Mouse (Mus musculus): ENCODE measurements around the gene Wdr35. TPM values are rescaled to one million over a fixed set of nuclear protein-coding genes. Genes with fewer than 3 reads are reported as not detected.

The Wdr35 gene
- total and polyA plus RNA-seq, 3 experiments = 5.9 to 8.8 (median 7.4) TPM

DNA sequence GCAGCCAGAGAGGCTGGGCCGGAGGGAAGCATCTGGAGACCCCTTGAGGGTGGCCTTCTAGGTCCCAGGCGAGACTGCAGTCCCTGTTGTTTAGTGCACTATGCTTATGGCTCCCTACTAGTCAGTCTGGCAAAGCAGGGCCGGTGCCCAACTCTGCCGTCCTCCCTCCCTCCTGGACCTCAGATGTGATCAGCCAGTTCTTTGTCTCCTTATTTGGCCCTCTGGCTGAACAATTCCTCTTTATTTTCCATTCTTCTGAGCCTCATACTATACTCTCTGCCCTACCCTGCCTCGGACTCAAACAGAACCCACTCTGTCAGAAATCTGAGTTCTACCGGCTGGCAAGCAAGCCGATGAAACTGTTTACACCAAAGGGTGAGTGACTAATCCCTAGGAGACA, 79.7 kb downstream of the Wdr35 start:
- peaks cover 2 to 24% of the 10 kb centered on the region in 2 experiments; a peak in 2 of 4 replicates for H3K4me1 ChIP-seq (ENCODE audit: control insufficient read depth in 1 of 2, insufficient read depth in 2 of 2)
- TF ChIP-seq MAX (IDR thresholded peaks at IDR 0.05; ENCODE audit: low read length) (no peak), JUND (conservative IDR thresholded peaks at IDR 0.05; ENCODE audit: low read depth, low read length) (no peak), MAFK (IDR thresholded peaks at IDR 0.05; ENCODE audit: insufficient replicate concordance, low read length) (no peak), ZKSCAN1 (IDR thresholded peaks at IDR 0.05; ENCODE audit: borderline replicate concordance, low read depth, low read length) (no peak), ZC3H11A (IDR thresholded peaks at IDR 0.05; ENCODE audit: low read depth, low read length) (no peak), EP300 (IDR thresholded peaks at IDR 0.05; ENCODE audit: low read length) (no peak), UBTF (IDR thresholded peaks at IDR 0.05; ENCODE audit: low read depth, low read length) (no peak), IRF4 (IDR thresholded peaks at IDR 0.05; ENCODE audit: low read depth, low read length) (no peak), CTCF (conservative IDR thresholded peaks at IDR 0.05 in 1 of 2, IDR thresholded peaks at IDR 0.05 in 1 of 2; ENCODE audit: low read depth in 2 of 2, low read length in 2 of 2) (no peak), RAD21 (IDR thresholded peaks at IDR 0.05; ENCODE audit: low read depth, low read length) (no peak), POLR2AphosphoS2 (IDR thresholded peaks at IDR 0.05; ENCODE audit: low read depth, low read length) (no peak), USF1 (IDR thresholded peaks at IDR 0.05; ENCODE audit: low read depth, low read length) (no peak), POLR2A (IDR thresholded peaks at IDR 0.05; ENCODE audit: low read depth, low read length) (no peak), TBP (conservative IDR thresholded peaks at IDR 0.05; ENCODE audit: low read depth, low read length) (no peak), MXI1 (IDR thresholded peaks at IDR 0.05; ENCODE audit: low read depth, low read length) (no peak), JUN (IDR thresholded peaks at IDR 0.05; ENCODE audit: insufficient read depth, low read depth, low read length) (no peak), RCOR1 (conservative IDR thresholded peaks at IDR 0.05; ENCODE audit: low read depth, low read length) (no peak), NRF1 (IDR thresholded peaks at IDR 0.05; ENCODE audit: low read depth, low read length) (no peak)
- H3K36me3 ChIP-seq (replicated peaks in 1 of 2; ENCODE audit: control insufficient read depth in 1 of 2, insufficient read depth in 1 of 2, low read length in 1 of 2) = no peaks in the 10 kb centered on the region
- H3K79me2 ChIP-seq (replicated peaks; ENCODE audit: control insufficient read depth, extremely low read depth, insufficient read depth, poor library complexity, severe bottlenecking) = no peaks in the 10 kb centered on the region
- dilution Hi-C loops (cut with MboI; ENCODE audit: extremely low pct_ligation_motif_present, extremely low pct_unique_long_range_greater_than_20kb, low sequenced_read_pairs) (no loop called here), in situ Hi-C loops (cut with MboI; ENCODE audit: low pct_ligation_motif_present, low pct_unique_long_range_greater_than_20kb, low sequenced_read_pairs) (no loop called here)
- no peaks in the 10 kb centered on the region for H3K9me3 ChIP-seq (replicated peaks; ENCODE audit: low read length)
- H3K27ac ChIP-seq (ENCODE audit: insufficient read depth, low read depth) = no peak overlapping the region
- H3K9ac ChIP-seq (ENCODE audit: insufficient read depth, low read depth) = no peak overlapping the region
- no peak overlapping the region for H3K4me2 ChIP-seq (ENCODE audit: insufficient read depth, low read depth, poor library complexity, severe bottlenecking)
- no peak overlapping the region for H3K4me3 ChIP-seq (replicated peaks in 1 of 3; ENCODE audit: low read depth in 2 of 3, low read length in 2 of 3, poor library complexity in 1 of 3)
- no peaks in the 10 kb centered on the region for H3K27me3 ChIP-seq (replicated peaks)
- no peak for DNase-seq (ENCODE audit: extremely low read depth)

DNA sequence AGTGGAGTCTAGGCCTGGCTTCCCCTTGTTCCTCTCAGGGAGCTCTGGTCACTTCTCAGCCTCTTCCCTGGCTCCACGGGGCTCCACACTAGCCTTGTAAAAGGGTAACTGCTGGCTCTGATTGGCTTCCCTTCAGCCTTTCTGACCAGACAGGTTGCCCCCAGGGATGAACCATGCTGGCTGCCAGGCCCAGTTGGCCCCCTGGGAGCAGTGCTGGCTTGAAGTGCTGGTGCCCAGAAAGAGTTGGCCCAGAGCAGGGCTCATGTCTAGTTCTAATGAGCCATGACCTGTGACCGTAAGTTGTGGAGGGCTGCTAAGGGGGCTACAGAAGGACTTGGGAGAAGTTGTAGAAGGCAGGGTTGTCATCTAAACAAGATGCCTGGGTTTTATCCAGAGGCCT, 80.3 kb downstream of the Wdr35 start:
- DNase-seq (ENCODE audit: extremely low read depth) = no peak
- H3K27me3 ChIP-seq (replicated peaks) = no peaks in the 10 kb centered on the region
- H3K4me3 ChIP-seq (replicated peaks in 1 of 3; ENCODE audit: low read depth in 2 of 3, low read length in 2 of 3, poor library complexity in 1 of 3) = no peak overlapping the region
- H3K36me3 ChIP-seq (replicated peaks in 1 of 2; ENCODE audit: control insufficient read depth in 1 of 2, insufficient read depth in 1 of 2, low read length in 1 of 2) = no peaks in the 10 kb centered on the region
- H3K9ac ChIP-seq (ENCODE audit: insufficient read depth, low read depth) = no peak overlapping the region
- H3K9me3 ChIP-seq (replicated peaks; ENCODE audit: low read length) = no peaks in the 10 kb centered on the region
- dilution Hi-C loops (cut with MboI; ENCODE audit: extremely low pct_ligation_motif_present, extremely low pct_unique_long_range_greater_than_20kb, low sequenced_read_pairs) = no loop called here
- no peak for TF ChIP-seq ZC3H11A (IDR thresholded peaks at IDR 0.05; ENCODE audit: low read depth, low read length)
- TF ChIP-seq MXI1 (IDR thresholded peaks at IDR 0.05; ENCODE audit: low read depth, low read length) = no peak
- TF ChIP-seq EP300 (IDR thresholded peaks at IDR 0.05; ENCODE audit: low read length) = no peak
- H3K27ac ChIP-seq (ENCODE audit: insufficient read depth, low read depth) = no peak overlapping the region
- H3K4me2 ChIP-seq (ENCODE audit: insufficient read depth, low read depth, poor library complexity, severe bottlenecking) = no peak overlapping the region
- peaks cover 2 to 18% of the 10 kb centered on the region in 2 experiments; a peak in 2 of 4 replicates for H3K4me1 ChIP-seq (ENCODE audit: control insufficient read depth in 1 of 2, insufficient read depth in 2 of 2)
- in situ Hi-C loops (cut with MboI; ENCODE audit: low pct_ligation_motif_present, low pct_unique_long_range_greater_than_20kb, low sequenced_read_pairs) = no loop called here
- no peaks in the 10 kb centered on the region for H3K79me2 ChIP-seq (replicated peaks; ENCODE audit: control insufficient read depth, extremely low read depth, insufficient read depth, poor library complexity, severe bottlenecking)

Measured in CH12.LX (cell line).